Mouse (Mus musculus): ENCODE results near the gene Vcl. TPM values are rescaled to one million over a fixed set of nuclear protein-coding genes. Genes with fewer than 3 reads are reported as not detected.
A peak's percentile ranks its signal among the peaks of the same experiment; 100 is the strongest.

The Vcl gene
- 10 to 100 TPM; 20.5 to 26.3 TPM for total RNA-seq (2021)

DNA sequence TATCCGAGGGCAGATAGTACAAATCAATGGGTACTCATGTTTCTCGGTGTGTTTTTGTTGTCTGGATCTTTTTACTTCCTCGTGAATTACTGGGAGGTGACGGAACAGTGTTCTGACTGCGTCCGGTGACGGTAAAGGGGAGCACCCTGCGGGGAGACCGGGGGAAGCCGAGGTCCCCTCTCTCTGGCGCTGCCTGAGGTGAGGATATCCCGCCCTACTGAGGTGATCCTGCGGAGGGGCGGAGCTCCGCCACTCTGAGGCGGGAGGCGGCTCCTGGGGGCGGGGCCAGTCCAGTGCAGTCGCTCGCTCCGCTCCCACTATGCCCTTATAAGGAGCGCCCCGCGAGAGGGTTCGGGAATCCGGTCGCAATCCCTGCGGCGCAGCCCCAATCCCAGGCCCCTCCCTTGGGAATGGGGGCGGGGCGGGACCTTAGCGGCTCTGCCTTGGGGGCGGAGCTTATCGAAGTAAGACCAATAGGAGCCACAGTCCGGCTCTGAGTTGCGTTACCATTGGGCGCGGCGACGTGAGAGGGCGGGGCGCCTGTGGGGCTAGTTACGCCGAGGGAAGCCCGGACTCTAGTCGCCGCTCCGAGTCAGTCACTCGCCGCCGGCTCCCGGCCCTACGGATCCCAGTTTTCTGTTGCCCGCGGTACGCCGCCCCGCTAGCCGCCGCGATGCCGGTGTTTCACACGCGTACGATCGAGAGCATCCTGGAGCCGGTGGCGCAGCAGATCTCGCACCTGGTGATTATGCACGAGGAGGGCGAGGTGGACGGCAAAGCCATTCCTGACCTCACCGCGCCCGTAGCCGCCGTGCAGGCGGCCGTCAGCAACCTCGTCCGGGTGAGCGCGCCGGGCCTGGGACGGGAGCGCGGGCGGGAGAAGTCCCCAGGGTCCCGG is at the start of gene Vcl:
Gene Vcl, plus strand, starts transcription at position 551 of the 898 bp plus-strand sequence.
- DNase-seq (ENCODE audit: low spot score in 2 of 2), result peak; percentile 98
- intact Hi-C loops (cut with DNase I), result no loop called here

- DNase-seq (ENCODE audit: low spot score in 2 of 2), result no peak
- intact Hi-C loops (cut with DNase I), result no loop called here
These were observed 44.5 kb upstream of the Vcl start for GRCm38 (mm10) chr14:20884691-20885090.

DNA sequence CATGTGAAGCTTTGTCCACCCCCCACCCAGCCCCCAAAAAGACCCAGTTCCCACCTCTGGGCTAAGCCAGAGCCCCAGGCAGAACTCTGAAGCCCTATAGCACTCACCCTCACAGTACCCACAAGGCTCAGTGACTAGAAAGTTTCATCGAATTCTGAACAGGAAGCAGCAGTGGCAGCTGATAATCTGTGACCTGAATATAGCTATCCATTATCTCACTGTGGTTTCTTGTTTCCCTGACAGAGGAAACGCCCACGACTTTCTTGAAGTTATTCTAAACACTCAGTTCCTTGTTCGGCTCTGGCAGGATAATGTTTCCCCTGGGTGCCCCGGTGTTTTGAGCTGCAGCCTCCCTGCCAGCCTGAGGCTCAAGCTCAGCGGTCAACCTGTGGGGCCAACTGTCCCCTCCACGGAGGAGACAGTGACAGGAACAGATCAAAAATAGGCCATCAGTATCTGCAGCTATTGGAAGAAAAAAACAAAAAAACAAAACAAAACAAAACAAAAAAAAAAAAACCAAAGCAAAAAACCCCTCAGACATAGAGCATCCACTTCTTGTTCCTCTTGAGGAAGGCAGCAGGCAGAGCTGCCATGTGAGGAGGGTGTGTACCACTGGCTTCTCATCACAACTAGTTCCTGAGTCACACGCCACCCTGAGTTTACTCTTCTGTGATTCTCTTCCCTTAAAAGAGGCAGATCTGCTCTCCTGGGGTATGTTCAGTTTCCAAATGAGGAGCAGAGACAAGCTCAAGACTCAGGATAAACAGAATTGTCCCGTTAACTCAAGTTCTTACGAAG is 43.9 kb upstream of the Vcl start:
- intact Hi-C loops (cut with DNase I), result no loop called here
- no peak for DNase-seq (ENCODE audit: low spot score in 2 of 2)

DNA sequence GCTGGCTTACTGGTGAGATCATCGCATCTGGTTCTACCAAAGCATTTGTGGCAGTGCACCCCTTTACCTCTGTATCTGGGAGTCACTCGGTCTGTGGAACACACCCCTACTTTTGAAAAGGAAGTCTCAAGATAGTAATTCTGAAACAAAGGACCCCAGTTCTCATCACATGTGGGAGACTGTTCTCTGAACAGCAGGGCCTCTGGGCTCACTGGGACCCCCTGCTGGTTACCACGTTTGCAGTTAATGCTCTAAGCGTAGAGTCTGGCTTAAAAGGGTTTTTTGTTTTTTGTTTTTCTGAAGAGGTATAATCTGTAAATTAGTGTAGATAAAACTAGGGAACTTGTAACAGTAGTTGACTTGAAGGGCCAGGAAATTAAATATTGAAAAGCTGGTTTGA is 42.9 kb upstream of the Vcl start:
- no peak for DNase-seq (ENCODE audit: low spot score in 2 of 2)
- intact Hi-C loops (cut with DNase I), result no loop called here

- DNase-seq (ENCODE audit: low spot score in 2 of 2), result no peak
- intact Hi-C loops (cut with DNase I), result no loop called here
These were observed 41.6 kb upstream of the Vcl start for GRCm38 (mm10) chr14:20887541-20888085.

GRCm38 (mm10) chr14:20891941-20892402 is 37.2 kb upstream of the Vcl start:
- intact Hi-C loops (cut with DNase I), result loop anchor here (5.0 kb wide), 1 partner anchor 100 kb away; no protein-coding TSS in a partner anchor

DNA sequence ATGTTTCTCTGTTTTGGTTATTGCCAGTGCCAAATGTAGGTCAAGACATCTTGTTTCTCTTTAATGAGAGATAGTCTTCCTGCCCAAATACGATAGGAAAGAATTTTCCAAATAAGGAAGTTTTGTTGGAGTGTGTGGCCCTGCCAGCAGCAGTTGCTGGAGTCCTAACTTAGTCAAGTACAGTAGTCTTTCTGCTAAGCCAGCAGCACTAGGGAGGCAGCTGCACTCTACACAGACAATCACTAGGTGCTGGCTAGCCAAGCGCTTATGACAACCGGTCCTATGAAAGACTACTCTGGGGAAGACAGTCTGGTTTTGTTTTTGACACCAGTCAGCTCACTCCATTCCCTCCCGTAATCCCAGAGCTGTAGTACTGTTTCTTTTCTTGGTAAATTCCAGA is 35.4 kb upstream of the Vcl start:
- DNase-seq (ENCODE audit: low spot score in 2 of 2), result no peak
- intact Hi-C loops (cut with DNase I), result loop anchor here (5.0 kb wide), 1 partner anchor 98 kb away; no protein-coding TSS in a partner anchor

More at GRCm38 (mm10) chr14:20891941-20892402, 37.2 kb upstream of the Vcl start:
- peak; percentile 35 to 42 for DNase-seq (ENCODE audit: low spot score in 2 of 2)

- no peak for DNase-seq (ENCODE audit: low spot score in 2 of 2)
- intact Hi-C loops (cut with DNase I), result no loop called here
These were observed 27.9 kb upstream of the Vcl start for GRCm38 (mm10) chr14:20901267-20901666.

GRCm38 (mm10) chr14:20903137-20903536 is 26.1 kb upstream of the Vcl start:
- no peak for DNase-seq (ENCODE audit: low spot score in 2 of 2)
- intact Hi-C loops (cut with DNase I), result no loop called here

DNA sequence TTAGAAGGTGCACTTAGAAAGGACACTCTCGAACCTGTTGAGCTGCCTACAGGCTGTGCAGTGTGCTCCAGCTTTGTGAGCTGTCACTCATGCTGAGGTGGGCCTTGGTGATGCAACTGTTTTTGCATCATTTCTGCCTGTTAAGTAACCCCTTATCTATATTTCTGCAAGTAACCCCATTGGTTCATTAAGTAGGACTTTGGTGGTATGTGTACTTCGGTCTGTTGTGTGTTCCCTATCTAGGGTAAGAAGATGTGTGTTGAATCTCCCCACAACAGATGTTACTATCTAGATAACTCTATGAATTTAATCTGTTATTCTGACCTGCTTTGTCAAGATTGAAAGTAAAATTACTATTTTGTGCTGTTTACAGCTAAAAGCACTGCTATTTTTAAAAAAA is 17.4 kb upstream of the Vcl start:
- intact Hi-C loops (cut with DNase I), result no loop called here
- DNase-seq (ENCODE audit: low spot score in 2 of 2), result no peak

DNA sequence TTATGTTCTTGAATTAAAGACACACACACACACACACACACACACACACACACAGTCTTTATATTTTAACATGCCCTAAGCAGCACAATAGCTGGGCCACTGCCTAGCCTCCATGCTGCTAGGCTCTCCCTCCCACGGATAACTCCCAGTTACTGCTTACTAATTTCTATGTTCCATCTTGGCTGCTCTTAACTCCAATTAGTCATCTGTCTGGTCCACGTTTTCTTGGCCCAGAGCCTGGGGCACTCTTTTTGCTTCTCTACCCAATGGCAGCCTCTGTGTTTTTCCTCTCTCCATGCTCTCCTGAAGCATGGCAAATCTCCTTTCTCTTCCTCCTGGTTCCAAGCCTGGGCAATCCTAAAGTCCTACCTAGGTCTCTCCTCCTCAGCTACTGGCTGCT is 14.8 kb upstream of the Vcl start:
- DNase-seq (ENCODE audit: low spot score in 2 of 2), result peak; percentile 59 to 72
- intact Hi-C loops (cut with DNase I), result no loop called here

DNA sequence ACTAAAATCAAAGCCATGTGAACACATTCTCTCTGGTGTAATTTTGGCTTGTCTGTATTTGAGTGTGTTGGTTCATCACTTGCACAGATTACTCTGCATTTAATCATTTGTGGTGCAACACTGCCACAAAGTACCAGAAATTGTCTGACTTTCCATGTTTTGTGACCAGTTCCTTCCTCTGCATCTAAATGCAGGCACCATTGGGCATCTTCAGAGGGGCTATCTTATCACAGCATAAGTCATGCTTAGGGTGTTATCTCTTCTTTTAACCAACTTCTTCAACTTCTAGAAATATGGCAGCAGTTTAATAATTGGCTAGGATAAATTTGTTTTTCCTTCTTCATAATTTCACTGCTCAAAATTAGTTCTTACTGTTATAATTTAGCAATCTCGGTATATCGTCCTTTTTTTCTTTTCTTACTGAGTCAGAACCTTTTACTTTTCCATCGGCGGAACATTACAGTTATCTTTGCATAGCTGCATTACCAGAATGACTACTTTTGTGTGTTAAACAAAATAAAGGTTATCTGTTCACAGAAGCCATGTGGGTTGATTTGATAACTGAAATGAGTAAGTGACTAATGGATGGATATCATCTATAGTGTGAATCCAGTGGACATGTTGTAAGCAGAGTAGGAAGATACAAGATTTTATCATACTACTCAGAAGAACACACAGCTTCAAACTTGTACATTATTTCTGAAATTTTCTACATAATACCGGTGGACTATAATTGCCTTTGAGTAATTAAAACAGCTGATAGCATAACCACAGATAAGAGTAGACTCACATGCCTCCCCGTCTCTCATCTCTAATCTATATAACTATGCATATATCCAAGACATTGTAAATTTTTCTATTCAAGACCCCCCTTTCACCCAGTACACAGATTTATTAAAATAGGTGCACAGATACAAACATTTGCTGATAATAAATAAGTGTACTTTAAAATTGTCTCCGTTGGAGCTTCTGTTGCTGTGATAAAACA is 12.3 kb upstream of the Vcl start:
- no peak for DNase-seq (ENCODE audit: low spot score in 2 of 2)
- intact Hi-C loops (cut with DNase I), result no loop called here

GRCm38 (mm10) chr14:20924071-20924789 is 5.0 kb upstream of the Vcl start:
- intact Hi-C loops (cut with DNase I), result no loop called here
- no peak for DNase-seq (ENCODE audit: low spot score in 2 of 2)

DNA sequence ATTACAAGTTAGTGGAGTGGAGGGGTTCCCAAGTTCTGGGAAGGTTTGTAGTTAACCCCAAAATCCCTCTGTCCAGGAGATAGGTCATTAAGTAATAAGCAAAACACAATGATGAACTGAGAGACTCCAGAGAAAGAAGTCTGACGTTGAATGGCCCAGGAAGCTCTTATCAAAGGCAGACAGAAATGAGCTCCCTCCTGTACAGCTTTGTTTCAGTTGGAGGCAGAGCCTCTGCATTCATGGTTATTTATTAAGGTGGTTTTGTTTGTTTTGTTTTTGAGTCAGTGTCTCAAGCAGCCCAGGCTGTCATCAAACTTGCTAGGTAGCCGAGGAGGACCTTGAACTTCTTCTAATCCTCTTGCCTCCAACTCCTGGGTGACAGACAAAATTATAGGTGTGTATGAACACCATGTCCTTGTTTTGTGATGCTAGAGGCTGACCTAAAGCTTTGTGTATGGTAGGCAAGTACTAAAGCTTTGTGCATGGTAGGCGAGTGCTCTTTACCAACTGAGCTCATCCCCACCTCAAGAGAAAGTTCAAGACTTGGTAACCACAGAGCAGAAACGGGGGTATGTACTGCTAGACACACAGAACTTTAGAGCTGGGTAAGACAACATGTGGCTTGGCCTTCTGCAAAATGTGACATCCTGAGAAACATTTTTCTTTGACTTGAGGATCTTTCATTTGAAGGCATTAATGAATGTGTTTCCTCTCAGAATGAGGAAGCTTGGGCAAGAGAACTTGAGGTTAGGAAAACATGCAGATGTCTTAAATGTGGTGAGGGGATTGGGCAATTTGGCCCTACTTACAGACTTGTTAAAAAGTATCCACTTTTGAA is 1.5 kb upstream of the Vcl start:
- no peak for DNase-seq (ENCODE audit: low spot score in 2 of 2)
- intact Hi-C loops (cut with DNase I), result no loop called here

GRCm38 (mm10) chr14:20928308-20928685 is 901 bp upstream of the Vcl start:
- intact Hi-C loops (cut with DNase I), result no loop called here

DNA sequence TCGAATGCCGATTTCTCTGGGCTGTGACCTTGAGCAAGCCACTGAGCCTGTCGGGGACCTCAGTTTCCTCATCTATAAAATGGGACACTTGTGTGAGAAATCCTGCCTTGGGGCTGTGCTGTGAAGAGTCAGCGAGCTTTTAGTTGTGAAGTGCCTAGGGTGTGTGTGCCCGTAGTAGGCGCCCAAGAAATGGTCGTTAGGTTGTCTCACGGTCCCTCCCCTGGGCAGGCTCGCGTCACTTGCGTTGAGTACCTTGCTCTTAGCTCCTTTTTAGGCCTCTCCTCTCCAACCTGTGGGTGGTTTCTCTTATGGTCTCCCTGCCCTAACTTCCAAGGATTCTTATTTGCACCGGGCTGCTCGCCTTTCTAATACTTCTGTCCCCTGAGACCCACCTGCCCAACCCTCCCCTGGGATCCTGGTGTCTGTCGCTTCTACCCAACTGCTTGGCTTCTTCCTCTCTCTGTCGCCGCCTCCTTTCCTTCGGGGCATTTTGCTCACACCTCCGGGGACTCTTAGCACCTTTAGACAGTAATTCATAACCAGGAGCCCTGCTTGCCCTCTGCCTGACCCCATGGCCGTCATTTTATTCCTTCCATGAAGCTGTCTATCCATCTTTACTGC is 726 bp downstream of the Vcl start:
- DNase-seq (ENCODE audit: low spot score in 2 of 2), result peak in 1 of 2 experiments; percentile 11
- intact Hi-C loops (cut with DNase I), result no loop called here

More at GRCm38 (mm10) chr14:20928308-20928685, 901 bp upstream of the Vcl start:
- no peak for DNase-seq (ENCODE audit: low spot score in 2 of 2)
